Mouse (Mus musculus) lung, embryonic 14.5 days (tissue): ENCODE data around the gene Usf3. TPM values are rescaled to one million over a fixed set of nuclear protein-coding genes. Genes with fewer than 3 reads are reported as not detected.

Experiments used
- ATAC-seq: fragments of 200-750 bp; cut with Nextera tagmentation; 2 replicates; pipeline ENCODE4 v1.8.0; 2017; ENCODE audit warnings: mild to moderate bottlenecking, moderate TSS enrichment, moderate library complexity; ENCODE audit not compliant: insufficient read depth
- DNase-seq: peaks from one replicate; pipeline ENCODE4 v3.0.0-alpha.2; 2015
- H3K27ac ChIP-seq: fragments of 300-500 bp; sonication (generic); 2 replicates; pipeline ENCODE4 v1.5.1; 2014; ENCODE audit warnings: low read depth, mild to moderate bottlenecking, moderate library complexity
- H3K27me3 ChIP-seq: fragments of 300-500 bp; sonication (generic); 2 replicates; pipeline ENCODE4 v1.6.1; 2014; ENCODE audit warnings: low read length, control low read depth; ENCODE audit not compliant: insufficient read depth
- H3K36me3 ChIP-seq: fragments of 300-500 bp; sonication (generic); 2 replicates; pipeline ENCODE4 v1.6.1; 2014; ENCODE audit warnings: control low read depth; ENCODE audit not compliant: insufficient read depth
- H3K4me1 ChIP-seq: fragments of 300-500 bp; sonication (generic); 2 replicates; pipeline ENCODE4 v1.6.1; 2014; ENCODE audit warnings: antibody characterized with exemption, control low read depth; ENCODE audit not compliant: insufficient read depth
- H3K4me2 ChIP-seq: fragments of 300-500 bp; sonication (generic); 2 replicates; pipeline ENCODE4 v1.6.1; 2014; ENCODE audit warnings: mild to moderate bottlenecking
- H3K4me3 ChIP-seq: fragments of 300-500 bp; sonication (generic); 2 replicates; pipeline ENCODE4 v1.5.1; 2014; ENCODE audit warnings: low read depth, low read length
- H3K9ac ChIP-seq: fragments of 300-500 bp; sonication (generic); 2 replicates; pipeline ENCODE4 v1.6.1; 2014
- H3K9me3 ChIP-seq: fragments of 300-500 bp; sonication (generic); 2 replicates; pipeline ENCODE4 v1.6.1; 2016; ENCODE audit warnings: low read depth, low read length, control low read depth
- CTCF ChIP-seq: IDR thresholded peaks from 2 replicates; pipeline ENCODE4 v1.5.1; 2016; ENCODE audit warnings: antibody characterized with exemption, low read depth
- WGBS: fragments of 180-500 bp; shearing (Covaris S2); extraction: QIAGEN DNeasy Blood & Tissue Kit; methylation state at CpG from one replicate; pipeline ENCODE4 v1.1.7; 2014; 5-methylcytosine and 5-hydroxymethylcytosine counted together
- polyA plus RNA-seq: library from polyadenylated mRNA; unstranded; fragments of >200 nt; fragmentation: Nextera tagmentation; extraction: Ambion mirVana; gene quantifications from 2 replicates; pipeline ENCODE4 v1.2.1, GENCODE M21; 2014

Usf3 gene
- polyA plus RNA-seq, 1 experiment from 2014 or later, result 5.1 TPM

- peaks cover 8% of the 10 kb centered on the region; the same call in 1 of the 2 replicates for H3K4me1 ChIP-seq
- H3K4me3 ChIP-seq, result no peak overlapping the region
- H3K27ac ChIP-seq, result no peak overlapping the region
- H3K4me2 ChIP-seq, result no peak overlapping the region
- H3K27me3 ChIP-seq, result no peaks in the 10 kb centered on the region
- no peaks in the 10 kb centered on the region for H3K9me3 ChIP-seq
- H3K36me3 ChIP-seq, result no peaks in the 10 kb centered on the region
- no peak for TF ChIP-seq CTCF
- no peak for ATAC-seq
- no peak for DNase-seq
- no peak overlapping the region for H3K9ac ChIP-seq
- 71% methylated on average over 6 of the region's 6 CpGs for WGBS
These were observed 36.5 kb upstream of the Usf3 start for GRCm38 (mm10) chr16:44136511-44137021.

- no peak for TF ChIP-seq CTCF
- H3K9ac ChIP-seq, result peak overlapping the region; percentile 92
- no peak; the same call in 1 of the 2 replicates for ATAC-seq
- peak overlapping the region; percentile 85 for H3K4me2 ChIP-seq
- no peaks in the 10 kb centered on the region for H3K9me3 ChIP-seq
- DNase-seq, result peak; percentile 29
- H3K27me3 ChIP-seq, result no peaks in the 10 kb centered on the region
- H3K4me3 ChIP-seq, result peak overlapping the region; percentile 97
- H3K27ac ChIP-seq, result peak overlapping the region; percentile 99
- WGBS, result under 1% methylated on average over 24 of the region's 24 CpGs
- peaks cover 11% of the 10 kb centered on the region; the same call in 1 of the 2 replicates for H3K4me1 ChIP-seq
- no peaks in the 10 kb centered on the region for H3K36me3 ChIP-seq
These were observed 34.6 kb upstream of the Usf3 start for GRCm38 (mm10) chr16:44138377-44138978.

GRCm38 (mm10) chr16:44138979-44139535, 34.0 kb upstream of the Usf3 start:
- Histone ChIP-seq H3K9ac (peak overlapping the region; percentile 92), H3K4me2 (peak overlapping the region; percentile 85), H3K4me3 (peak overlapping the region; percentile 97), H3K27ac (peak overlapping the region; percentile 99), H3K27me3 (no peaks in the 10 kb centered on the region), H3K4me1 (peaks cover 11% of the 10 kb centered on the region; the same call in 1 of the 2 replicates), H3K36me3 (no peaks in the 10 kb centered on the region), H3K9me3 (no peaks in the 10 kb centered on the region)
- no peak for TF ChIP-seq CTCF
- DNase-seq (peak; percentile 98), ATAC-seq (peak; percentile 90)
- under 1% methylated on average over 25 of the region's 25 CpGs for WGBS

DNA sequence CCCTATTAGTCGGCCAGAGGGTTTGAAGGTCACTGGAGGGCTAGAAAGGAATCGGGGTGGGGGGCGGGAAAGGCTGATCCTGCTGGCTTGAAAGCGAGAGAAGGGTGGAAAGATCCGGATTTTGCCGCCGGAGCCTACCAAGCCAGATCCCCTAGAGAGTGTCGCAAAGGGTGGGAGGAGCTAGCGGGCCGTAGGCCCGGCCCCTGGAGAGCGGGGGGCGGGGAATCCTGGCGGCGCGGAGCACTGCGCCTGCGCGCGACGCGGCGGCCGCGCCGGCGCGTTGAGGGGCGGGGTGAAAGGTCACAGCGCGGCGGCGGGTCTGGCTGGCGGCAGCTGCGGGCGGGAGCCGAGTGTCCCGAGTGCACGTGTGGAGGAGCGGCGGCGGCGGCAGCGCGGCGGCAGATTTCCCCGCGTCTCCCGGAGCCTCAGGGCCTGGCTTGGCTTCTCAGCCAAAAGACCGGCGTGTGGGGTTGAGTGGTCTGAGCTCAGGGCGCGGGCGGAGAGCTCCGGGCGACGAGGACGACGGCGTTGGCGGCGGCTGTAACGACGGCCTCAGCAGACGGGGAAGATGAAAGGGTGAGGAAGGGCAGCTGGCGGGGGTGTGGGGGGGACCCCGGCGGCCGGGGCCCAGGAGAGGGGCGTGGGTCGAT, 33.4 kb upstream of the Usf3 start, which contains the start of the genes Atp6v1a and Naa50:
Gene Atp6v1a (minus strand): TSS at position 170 of the 650 bp plus-strand sequence.
Gene Naa50 (plus strand): TSS at position 295 of the 650 bp plus-strand sequence.
- no peak for TF ChIP-seq CTCF
- H3K9me3 ChIP-seq, result no peaks in the 10 kb centered on the region
- ATAC-seq (peak; percentile 85), DNase-seq (peak; percentile 97)
- under 1% methylated on average over 71 of the region's 71 CpGs for WGBS
- peaks cover 11% of the 10 kb centered on the region; the same call in 1 of the 2 replicates for H3K4me1 ChIP-seq
- H3K27me3 ChIP-seq, result no peaks in the 10 kb centered on the region
- H3K4me3 ChIP-seq, result peak within 1 kb of the TSS; percentile 97
- H3K4me2 ChIP-seq, result peak within 1 kb of the TSS; percentile 85
- peak within 1 kb of the TSS; percentile 92 for H3K9ac ChIP-seq
- H3K27ac ChIP-seq, result peak within 1 kb of the TSS; percentile 99
- no peaks in the 10 kb centered on the region for H3K36me3 ChIP-seq

DNA sequence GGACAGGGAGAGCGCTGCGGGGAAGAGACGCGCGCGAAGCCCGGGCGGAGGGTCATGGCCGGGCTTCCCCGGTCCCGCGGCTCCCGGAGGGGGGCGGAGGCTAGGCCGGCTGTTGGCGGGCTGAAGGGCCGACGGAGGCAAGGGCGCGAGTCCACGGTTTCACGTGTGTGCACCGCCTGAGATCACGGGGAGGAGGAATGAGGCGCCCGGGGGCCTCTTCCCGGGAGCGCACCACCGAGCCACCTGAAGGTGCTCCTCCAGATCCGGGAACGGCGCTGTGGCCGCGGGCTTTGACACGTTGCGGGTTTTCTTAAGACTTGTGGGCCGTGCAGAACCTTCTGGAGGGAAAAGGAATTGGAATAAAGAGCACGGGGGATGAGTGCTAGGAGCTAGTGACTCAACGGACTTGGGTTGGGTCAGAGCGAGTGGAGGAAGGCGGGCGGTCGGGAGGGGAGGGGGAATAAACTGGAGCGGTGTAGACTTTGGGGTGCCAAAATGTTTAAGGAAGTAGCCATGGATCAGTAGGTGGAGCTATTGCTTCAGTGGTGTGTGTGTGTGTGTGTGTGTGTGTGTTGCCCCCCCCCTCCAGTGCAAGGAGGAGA, 32.8 kb upstream of the Usf3 start:
- TF ChIP-seq CTCF, result peak; percentile 55
- Histone ChIP-seq H3K4me3 (peak overlapping the region; percentile 97), H3K4me1 (peaks cover 11% of the 10 kb centered on the region; the same call in 1 of the 2 replicates), H3K4me2 (peak overlapping the region; percentile 85), H3K9me3 (no peaks in the 10 kb centered on the region), H3K36me3 (no peaks in the 10 kb centered on the region), H3K27me3 (no peaks in the 10 kb centered on the region), H3K9ac (peak overlapping the region; percentile 92), H3K27ac (peak overlapping the region; percentile 99)
- ATAC-seq (peak; percentile 70), DNase-seq (peak; percentile 84)
- under 1% methylated on average over 44 of the region's 44 CpGs for WGBS

DNA sequence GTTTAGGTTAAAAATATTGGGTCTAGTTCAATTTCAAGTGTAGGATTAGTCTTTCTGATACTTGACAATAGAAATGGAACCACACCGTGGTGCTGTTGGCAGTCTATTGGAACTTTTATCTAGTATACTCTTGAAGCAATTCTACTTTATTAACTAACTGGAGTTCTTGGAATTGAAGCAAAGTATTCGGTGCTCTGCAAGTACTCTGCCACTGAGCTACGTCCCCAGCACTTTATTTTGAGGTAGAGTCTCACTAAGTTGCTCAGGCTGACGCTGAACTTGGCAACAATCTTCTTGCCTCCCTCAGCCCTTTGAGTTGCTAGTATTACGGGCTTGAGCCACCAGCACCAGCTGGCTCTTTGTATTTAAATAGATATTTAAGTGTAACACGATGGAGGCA, 31.6 kb upstream of the Usf3 start:
- no peaks in the 10 kb centered on the region for H3K9me3 ChIP-seq
- ATAC-seq (no peak), DNase-seq (peak; percentile 45)
- no peak for TF ChIP-seq CTCF
- 37% methylated on average over 6 of the region's 6 CpGs for WGBS
- H3K36me3 ChIP-seq, result 0 out of 2 replicates have a peak, but pooled peaks cover 3% of the 10 kb centered on the region
- no peaks in the 10 kb centered on the region for H3K27me3 ChIP-seq
- peak overlapping the region; percentile 97 for H3K4me3 ChIP-seq
- peak overlapping the region; percentile 85 for H3K4me2 ChIP-seq
- peaks cover 11% of the 10 kb centered on the region; the same call in 1 of the 2 replicates for H3K4me1 ChIP-seq
- peak overlapping the region; percentile 20; the same call in 1 of the 2 replicates for H3K9ac ChIP-seq
- peak overlapping the region; percentile 58; the same call in 1 of the 2 replicates for H3K27ac ChIP-seq
